25 mouse cellular contexts compared by ENCODE assay signal in the genomic region with DNA sequence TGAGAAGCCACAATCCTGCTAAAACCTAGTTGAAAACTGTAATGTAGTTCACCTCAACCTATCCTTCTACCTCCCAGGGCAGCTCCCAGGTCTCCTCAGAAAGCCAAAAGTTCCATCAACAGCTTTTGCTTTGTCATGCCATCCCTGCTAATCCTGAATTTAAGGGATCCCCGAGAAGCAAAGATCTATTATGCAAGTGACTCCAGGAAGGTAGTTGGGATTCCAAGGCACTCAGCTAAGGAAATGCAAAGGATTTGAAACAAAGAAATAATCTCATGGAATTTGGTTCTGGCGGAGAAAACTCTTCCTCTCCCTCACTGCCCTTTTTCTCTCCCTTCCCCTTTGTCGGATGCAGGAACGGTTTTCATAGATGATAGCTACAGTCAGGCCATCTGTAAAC. TPM values are rescaled to one million over a fixed set of nuclear protein-coding genes. Genes with fewer than 3 reads are reported as not detected.
A peak's percentile ranks its signal among the peaks of the same experiment; 100 is the strongest.
DNase-seq lines count a peak whose midpoint lies in the region; ATAC-seq and TF ChIP-seq lines count a peak whose summit lies in the region.
"Had no signal": no experiment of that assay in that cellular context is flagged by ENCODE, and none has a peak within 500 bp of the region (broad histone marks: within the 10 kb centered on the region; RNA-seq: fewer than 3 reads in every experiment).

No protein-coding gene starts in this region.

- no peak for TF ChIP-seq CTCF in thymus, adult 2 months (IDR thresholded peaks at IDR 0.05; ENCODE audit: borderline replicate concordance, control insufficient read depth, extremely low read depth, insufficient read depth, low read length, poor library complexity)

- WGBS in forebrain, embryonic 12.5 days: 13% methylated on average over 4 of the region's 4 CpGs
- 16% methylated on average over 4 of the region's 4 CpGs for WGBS in forebrain, embryonic 14.5 days
- 24% methylated on average over 4 of the region's 4 CpGs for WGBS in midbrain, embryonic 10.5 days
- WGBS in midbrain, embryonic 11.5 days: 14% methylated on average over 4 of the region's 4 CpGs
- WGBS in thymus, adult 2 months: 97% methylated on average over 4 of the region's 4 CpGs

- no peak overlapping the region for H3K9ac ChIP-seq in forebrain, embryonic 12.5 days
- H3K9ac ChIP-seq in forebrain, embryonic 14.5 days (ENCODE audit: low read length): no peak overlapping the region
- H3K9ac ChIP-seq in midbrain, embryonic 11.5 days (ENCODE audit: low read length): no peak overlapping the region
- H3K9ac ChIP-seq: hindbrain, embryonic 15.5 days; limb, embryonic 12.5 days; liver, embryonic 13.5 days; lung, embryonic 14.5 days; midbrain, embryonic 15.5 days; stomach, embryonic 15.5 days had no signal

- H3K4me1 ChIP-seq in forebrain, embryonic 12.5 days: peaks cover 37% of the 10 kb centered on the region
- peaks cover 20% of the 10 kb centered on the region for H3K4me1 ChIP-seq in forebrain, embryonic 14.5 days (ENCODE audit: control insufficient read depth, insufficient read depth, low read length)
- peaks cover 44% of the 10 kb centered on the region for H3K4me1 ChIP-seq in midbrain, embryonic 10.5 days
- peaks cover 29% of the 10 kb centered on the region for H3K4me1 ChIP-seq in midbrain, embryonic 11.5 days (ENCODE audit: control insufficient read depth, insufficient read depth, low read length)
- no peaks in the 10 kb centered on the region for H3K4me1 ChIP-seq in thymus, adult 2 months (replicated peaks; ENCODE audit: control insufficient read depth, insufficient read depth, low read length)
- H3K4me1 ChIP-seq: liver, embryonic 13.5 days had no signal

- no peak for ATAC-seq in forebrain, embryonic 12.5 days (ENCODE audit: low FRiP score)
- ATAC-seq in forebrain, embryonic 14.5 days: no peak
- no peak for ATAC-seq in midbrain, embryonic 11.5 days (ENCODE audit: low FRiP score)
- ATAC-seq: midbrain, embryonic 15.5 days had no signal

- intact Hi-C loops in left cerebral cortex, postnatal 25 days (cut with DNase I): no loop called here

- H3K27ac ChIP-seq in forebrain, embryonic 12.5 days: peak overlapping the region; percentile 46; the same call in 1 of the 2 replicates
- H3K27ac ChIP-seq in forebrain, embryonic 14.5 days (ENCODE audit: low read depth, low read length): no peak overlapping the region; the same call in 1 of the 2 replicates
- H3K27ac ChIP-seq in midbrain, embryonic 10.5 days (replicated peaks): peak overlapping the region; percentile 85; the same call in 1 of the 2 replicates
- no peak overlapping the region for H3K27ac ChIP-seq in midbrain, embryonic 11.5 days (ENCODE audit: low read depth, low read length)
- H3K27ac ChIP-seq in thymus, adult 2 months (ENCODE audit: control insufficient read depth, insufficient read depth, low read length): no peak overlapping the region
- H3K27ac ChIP-seq: hindbrain, embryonic 15.5 days; limb, embryonic 12.5 days; liver, embryonic 13.5 days; midbrain, embryonic 15.5 days; stomach, embryonic 15.5 days had no signal

- H3K4me2 ChIP-seq in forebrain, embryonic 12.5 days: no peak overlapping the region
- no peak overlapping the region for H3K4me2 ChIP-seq in forebrain, embryonic 14.5 days (ENCODE audit: low read length)
- no peak overlapping the region for H3K4me2 ChIP-seq in midbrain, embryonic 11.5 days
- H3K4me2 ChIP-seq: heart, embryonic 11.5 days; hindbrain, embryonic 15.5 days; limb, embryonic 12.5 days; liver, embryonic 13.5 days; lung, embryonic 14.5 days; midbrain, embryonic 15.5 days; stomach, embryonic 15.5 days had no signal

- no peaks in the 10 kb centered on the region; the same call in 1 of the 2 replicates for H3K36me3 ChIP-seq in forebrain, embryonic 12.5 days (replicated peaks)
- no peaks in the 10 kb centered on the region for H3K36me3 ChIP-seq in forebrain, embryonic 14.5 days (ENCODE audit: control insufficient read depth, insufficient read depth, low read length)
- H3K36me3 ChIP-seq in midbrain, embryonic 10.5 days: peaks cover 21% of the 10 kb centered on the region
- H3K36me3 ChIP-seq in midbrain, embryonic 11.5 days (ENCODE audit: control insufficient read depth, insufficient read depth, low read length): no peaks in the 10 kb centered on the region
- H3K36me3 ChIP-seq in thymus, adult 2 months (ENCODE audit: control insufficient read depth, insufficient read depth, low read length): no peaks in the 10 kb centered on the region
- H3K36me3 ChIP-seq: hindbrain, embryonic 15.5 days; midbrain, embryonic 15.5 days had no signal

- no peaks in the 10 kb centered on the region for H3K9me3 ChIP-seq in forebrain, embryonic 12.5 days
- H3K9me3 ChIP-seq in forebrain, embryonic 14.5 days (replicated peaks; ENCODE audit: control insufficient read depth, low read length): no peaks in the 10 kb centered on the region
- H3K9me3 ChIP-seq in midbrain, embryonic 10.5 days (replicated peaks): no peaks in the 10 kb centered on the region
- no peaks in the 10 kb centered on the region for H3K9me3 ChIP-seq in midbrain, embryonic 11.5 days (ENCODE audit: control insufficient read depth, low read length)
- H3K9me3 ChIP-seq: hindbrain, embryonic 15.5 days; limb, embryonic 12.5 days; liver, embryonic 13.5 days; midbrain, embryonic 15.5 days; stomach, embryonic 15.5 days had no signal

- H3K4me3 ChIP-seq in forebrain, embryonic 12.5 days (replicated peaks): no peak overlapping the region
- no peak overlapping the region for H3K4me3 ChIP-seq in forebrain, embryonic 14.5 days (ENCODE audit: low read depth, low read length)
- H3K4me3 ChIP-seq in midbrain, embryonic 10.5 days: no peak overlapping the region
- no peak overlapping the region for H3K4me3 ChIP-seq in midbrain, embryonic 11.5 days (ENCODE audit: low read depth, low read length)
- no peak overlapping the region for H3K4me3 ChIP-seq in thymus, adult 2 months (ENCODE audit: control insufficient read depth, insufficient read depth, low read length)
- H3K4me3 ChIP-seq: hindbrain, embryonic 15.5 days; limb, embryonic 12.5 days; liver, embryonic 13.5 days; midbrain, embryonic 15.5 days; myocyte; stomach, embryonic 15.5 days had no signal

- no peaks in the 10 kb centered on the region for H3K27me3 ChIP-seq in forebrain, embryonic 12.5 days
- no peaks in the 10 kb centered on the region for H3K27me3 ChIP-seq in forebrain, embryonic 14.5 days (replicated peaks; ENCODE audit: control insufficient read depth, insufficient read depth, low read length)
- no peaks in the 10 kb centered on the region for H3K27me3 ChIP-seq in midbrain, embryonic 10.5 days (ENCODE audit: low read depth, poor library complexity, severe bottlenecking)
- H3K27me3 ChIP-seq in midbrain, embryonic 11.5 days (ENCODE audit: control insufficient read depth, insufficient read depth, low read length): no peaks in the 10 kb centered on the region
- no peaks in the 10 kb centered on the region for H3K27me3 ChIP-seq in thymus, adult 2 months (ENCODE audit: control insufficient read depth, insufficient read depth, low read length)
- H3K27me3 ChIP-seq: hindbrain, embryonic 15.5 days; limb, embryonic 12.5 days; liver, embryonic 13.5 days; midbrain, embryonic 15.5 days; stomach, embryonic 15.5 days had no signal

- no peak for DNase-seq in forebrain, embryonic 14.5 days (ENCODE audit: low spot score)
- DNase-seq in midbrain, embryonic 10.5 days (ENCODE audit: low spot score): no peak
- DNase-seq in midbrain, embryonic 11.5 days (ENCODE audit: low spot score, missing footprints): no peak
- DNase-seq in ZHBTc4 (ENCODE audit: low read depth, low spot score): peak; percentile 80
- no peak for DNase-seq in left cerebral cortex, postnatal 25 days (ENCODE audit: low spot score in 2 of 2)
- DNase-seq in thymus, adult 2 months: no peak
- DNase-seq: adrenal gland, postnatal 10 days; cerebellum, adult 2 months; cerebellum, postnatal 36 days; gastrocnemius, postnatal 10 days; kidney, adult 2 months; kidney, postnatal 14 days; liver, embryonic 13.5 days; thymus, adult 18-20 months; thymus, postnatal 4 days had no signal

- no peak for TF ChIP-seq POLR2A in thymus, adult 2 months (IDR thresholded peaks at IDR 0.05; ENCODE audit: control insufficient read depth, extremely low read depth, insufficient read depth, low read length, poor library complexity)

RNA-seq across cellular contexts. Expression of a gene that starts 45.6 kb away (rescaled TPM):
- 44.0 and 45.6 TPM in 2 replicates for polyA plus RNA-seq in forebrain, embryonic 12.5 days (2016; fragmentation: Nextera tagmentation; extraction: Ambion mirVana)
- 41.2 and 44.2 TPM in 2 replicates for polyA plus RNA-seq in forebrain, embryonic 14.5 days (2014; fragmentation: Nextera tagmentation; extraction: Ambion mirVana)
- 52.4 and 53.7 TPM in 2 replicates for polyA plus RNA-seq in midbrain, embryonic 10.5 days (2016; fragmentation: Nextera tagmentation; extraction: Ambion mirVana)
- 36.2 and 42.1 TPM in 2 replicates for polyA plus RNA-seq in midbrain, embryonic 11.5 days (2014; fragmentation: Nextera tagmentation; extraction: Ambion mirVana)
- 10 to 100 TPM; 50.6 to 51.7 TPM for total RNA-seq in left cerebral cortex, postnatal 25 days (2021)
- 11.8 and 14.0 TPM in 2 replicates for polyA plus RNA-seq in thymus, adult 2 months (2012; rRNA removed)
- total RNA-seq: granulocyte monocyte progenitor cell, adult 5-6 weeks; megakaryocyte, adult 5-6 weeks had no signal

Comparison
In these comparisons a context has a peak if more than half of its experiments do, and no peak if none do; other contexts are left out.
1. H3K27ac ChIP-seq: peak in forebrain, embryonic 12.5 days (single experiment) and midbrain, embryonic 10.5 days (single experiment); none in forebrain, embryonic 14.5 days (single experiment), midbrain, embryonic 11.5 days (single experiment) and thymus, adult 2 months (single experiment).